Mouse (Mus musculus) neutrophil, adult 59 days (primary cell): ENCODE data around the gene Plxna4. TPM values are rescaled to one million over a fixed set of nuclear protein-coding genes. Genes with fewer than 3 reads are reported as not detected.

Source experiments
- total RNA-seq, 2 experiments: library from RNA; stranded (reverse); gene quantifications; 1 replicate in 1 of 2; 2 replicates in 1 of 2; pipeline ENCODE4 v1.2.4; 2023

Gene Plxna4
- under 1 TPM; 0.09 TPM for total RNA-seq

GRCm38 (mm10) chr6:32588056-32588671 is at the start of gene Plxna4:
Gene Plxna4, minus strand, starts transcription at chr6:32588192.

